12 mouse cellular contexts compared by ENCODE assay signal in the genomic region with DNA sequence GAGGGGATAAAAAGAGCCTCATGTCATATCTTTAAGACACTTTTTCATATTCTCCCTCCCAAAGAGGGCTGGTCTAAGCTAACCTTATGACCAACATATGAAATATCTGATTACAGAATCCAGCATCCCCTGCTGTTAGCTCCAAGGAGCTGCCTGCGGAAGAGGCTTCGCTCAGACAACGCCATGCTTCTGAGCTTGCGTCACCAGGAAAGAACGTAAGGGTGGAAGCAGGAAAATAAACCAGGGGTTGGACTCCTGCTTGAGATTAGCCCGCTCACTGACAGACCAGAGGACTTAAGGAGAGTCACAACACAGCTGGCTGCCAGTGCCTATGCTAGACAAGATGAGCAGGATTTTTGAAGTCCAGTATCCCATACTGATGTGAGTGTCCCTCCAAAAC.
DNase-seq lines count a peak whose midpoint lies in the region; ATAC-seq lines count a peak whose summit lies in the region.
"Had no signal": no experiment of that assay in that cellular context is flagged by ENCODE, and none has a peak within 500 bp of the region (broad histone marks: within the 10 kb centered on the region; RNA-seq: fewer than 3 reads in every experiment).

No protein-coding gene starts in this region.

- no peaks in the 10 kb centered on the region for H3K27me3 ChIP-seq in kidney, embryonic 15.5 days
- no peaks in the 10 kb centered on the region for H3K27me3 ChIP-seq in kidney, embryonic 14.5 days (ENCODE audit: control insufficient read depth, insufficient read depth, low read length)
- no peaks in the 10 kb centered on the region for H3K27me3 ChIP-seq in limb, embryonic 13.5 days
- H3K27me3 ChIP-seq: CH12.LX; forebrain, embryonic 13.5 days had no signal

- no peak overlapping the region for H3K4me2 ChIP-seq in kidney, embryonic 15.5 days
- H3K4me2 ChIP-seq in kidney, embryonic 14.5 days (replicated peaks; ENCODE audit: low read depth, low read length) = no peak overlapping the region
- H3K4me2 ChIP-seq in limb, embryonic 13.5 days (replicated peaks) = no peak overlapping the region
- H3K4me2 ChIP-seq: forebrain, embryonic 13.5 days had no signal

- peak overlapping the region; percentile 78; the same call in 1 of the 2 replicates for H3K27ac ChIP-seq in kidney, embryonic 15.5 days
- no peak overlapping the region; the same call in 1 of the 2 replicates for H3K27ac ChIP-seq in kidney, embryonic 14.5 days (ENCODE audit: low read depth, low read length)
- 0 out of 2 replicates have a peak overlapping the region, but pooled peaks have one; percentile 40 for H3K27ac ChIP-seq in limb, embryonic 13.5 days
- H3K27ac ChIP-seq: forebrain, embryonic 13.5 days had no signal

- no peak for ATAC-seq in kidney, embryonic 15.5 days (replicated peaks; ENCODE audit: low FRiP score)
- ATAC-seq in kidney, embryonic 14.5 days (ENCODE audit: low FRiP score, low TSS enrichment) = no peak
- no peak; the same call in 1 of the 2 replicates for ATAC-seq in limb, embryonic 13.5 days (ENCODE audit: low FRiP score, low read depth)
- ATAC-seq: forebrain, embryonic 13.5 days had no signal

- no peak overlapping the region for H3K4me3 ChIP-seq in kidney, embryonic 15.5 days (replicated peaks)
- H3K4me3 ChIP-seq in kidney, embryonic 14.5 days (ENCODE audit: low read length) = no peak overlapping the region
- H3K4me3 ChIP-seq in limb, embryonic 13.5 days = no peak overlapping the region
- H3K4me3 ChIP-seq: forebrain, embryonic 13.5 days had no signal

- no peaks in the 10 kb centered on the region for H3K36me3 ChIP-seq in kidney, embryonic 15.5 days
- H3K36me3 ChIP-seq in kidney, embryonic 14.5 days (ENCODE audit: control insufficient read depth, insufficient read depth, low read length) = no peaks in the 10 kb centered on the region
- no peaks in the 10 kb centered on the region for H3K36me3 ChIP-seq in limb, embryonic 13.5 days

- peak; percentile 46 to 51 for DNase-seq in heart, adult 9 months (ENCODE audit: low spot score in 2 of 2)
- DNase-seq in mesoderm, embryonic 11.5 days (ENCODE audit: low read depth, low spot score) = peak; percentile 57
- no peak for DNase-seq in spleen, adult 12 weeks (ENCODE audit: low spot score)
- DNase-seq in spleen, adult 18-20 months = no peak
- DNase-seq in thymus, adult 18-20 months = no peak
- DNase-seq: kidney, postnatal 10 days; right cerebral cortex, adult 18-20 months had no signal

- no peak overlapping the region for H3K9ac ChIP-seq in kidney, embryonic 15.5 days
- H3K9ac ChIP-seq in kidney, embryonic 14.5 days (ENCODE audit: low read depth, low read length) = no peak overlapping the region
- no peak overlapping the region for H3K9ac ChIP-seq in limb, embryonic 13.5 days
- H3K9ac ChIP-seq: forebrain, embryonic 13.5 days had no signal

- no peaks in the 10 kb centered on the region for H3K9me3 ChIP-seq in kidney, embryonic 15.5 days (replicated peaks)
- H3K9me3 ChIP-seq in kidney, embryonic 14.5 days (ENCODE audit: control insufficient read depth, low read length) = no peaks in the 10 kb centered on the region
- H3K9me3 ChIP-seq in limb, embryonic 13.5 days = no peaks in the 10 kb centered on the region
- H3K9me3 ChIP-seq: forebrain, embryonic 13.5 days had no signal

- peaks cover 64% of the 10 kb centered on the region for H3K4me1 ChIP-seq in kidney, embryonic 15.5 days
- H3K4me1 ChIP-seq in kidney, embryonic 14.5 days (ENCODE audit: control insufficient read depth, insufficient read depth, low read length) = peaks cover 26% of the 10 kb centered on the region
- peaks cover 22% of the 10 kb centered on the region for H3K4me1 ChIP-seq in limb, embryonic 13.5 days

- 78% methylated on average over 6 of the region's 6 CpGs for WGBS in kidney, embryonic 15.5 days
- WGBS in kidney, embryonic 14.5 days = 73% methylated on average over 6 of the region's 6 CpGs
- 64% methylated on average over 6 of the region's 6 CpGs for WGBS in limb, embryonic 13.5 days

Comparison
In these comparisons a context has a peak if more than half of its experiments do, and no peak if none do; other contexts are left out.
1. DNase-seq: peak in heart, adult 9 months (2 of 2) and mesoderm, embryonic 11.5 days (single experiment); none in spleen, adult 12 weeks (single experiment), spleen, adult 18-20 months (0 of 2) and thymus, adult 18-20 months (0 of 2).